Mouse (Mus musculus) small intestine, adult 2 months (tissue): ENCODE measurements around the gene Kif2c.
A peak's percentile ranks its signal among the peaks of the same experiment; 100 is the strongest.

ENCODE experiments used
- CTCF ChIP-seq: fragments of 200-500 bp; IDR thresholded peaks from 2 replicates; pipeline ENCODE4 v1.5.1; 2012; ENCODE audit warnings: low read depth, mild to moderate bottlenecking, control low read depth, inconsistent platforms, low read length, moderate library complexity, mixed read lengths; ENCODE audit not compliant: insufficient replicate concordance, insufficient read length; ENCODE audit errors: extremely low read depth
- POLR2A ChIP-seq: fragments of 200-500 bp; IDR thresholded peaks from 2 replicates; pipeline ENCODE4 v1.6.1; 2012; ENCODE audit warnings: low read depth, mild to moderate bottlenecking, control low read depth, inconsistent platforms, low read length, moderate library complexity

DNA sequence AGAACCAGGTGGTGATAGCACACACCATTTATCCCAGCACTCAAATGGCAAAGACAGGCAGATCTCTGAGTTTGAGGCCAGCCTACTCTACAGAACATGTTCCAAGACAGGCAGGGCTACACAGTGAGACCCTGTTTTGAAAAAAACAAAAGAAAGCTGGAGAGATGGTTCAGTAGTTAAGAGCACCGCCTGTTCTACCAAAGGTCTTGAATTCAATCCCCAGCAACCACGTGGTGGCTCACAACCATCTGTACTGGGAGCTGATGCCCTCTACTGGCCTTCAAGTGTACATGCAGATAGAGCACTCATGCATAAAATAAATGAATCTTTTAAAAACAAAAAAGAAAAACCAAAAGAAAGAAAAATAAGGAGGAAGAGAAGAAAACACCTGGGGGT lies 43.2 kb downstream of the Kif2c start:
- TF ChIP-seq CTCF (peak; percentile 65; the same call in 1 of the 2 replicates), POLR2A (no peak)
